Mouse (Mus musculus) spleen, adult 2 months (tissue): ENCODE measurements around the gene Satb2.

Source experiments
- CTCF ChIP-seq: fragments of 200-500 bp; IDR thresholded peaks from 2 replicates; pipeline ENCODE4 v1.5.1; 2011; ENCODE audit warnings: mild to moderate bottlenecking, inconsistent platforms; ENCODE audit not compliant: insufficient read depth, insufficient read length, insufficient replicate concordance; ENCODE audit errors: extremely low read depth
- POLR2A ChIP-seq: fragments of 200-500 bp; IDR thresholded peaks from 2 replicates; pipeline ENCODE4 v1.6.1; 2011; ENCODE audit warnings: low read depth, low read length, inconsistent platforms

- TF ChIP-seq CTCF (no peak), POLR2A (no peak)
Measured at GRCm38 (mm10) chr1:56951525-56951924, 26.9 kb downstream of the Satb2 start.
